Mouse (Mus musculus) duodenum, adult 2 months (tissue): Measurements from ENCODE around the gene Akap10. TPM values are rescaled to one million over a fixed set of nuclear protein-coding genes. Genes with fewer than 3 reads are reported as not detected.

Experiments used
- polyA plus RNA-seq: library from polyadenylated mRNA; depleted of rRNA; stranded (reverse); fragments of >200 nt; gene quantifications from 2 replicates; pipeline ENCODE4 v1.2.3, GENCODE M21; 2012; ENCODE audit warnings: low replicate concordance; rRNA removed

Gene Akap10
- polyA plus RNA-seq = 4.8 and 6.5 TPM in 2 replicates

GRCm38 (mm10) chr11:61930098-61930517, at the start of gene Akap10:
Gene Akap10 (minus strand): TSS chr11:61930252.

GRCm38 (mm10) chr11:61956572-61957295, 26.7 kb upstream of the Akap10 start, which contains the start of gene Specc1:
Gene Specc1 (plus strand): TSS chr11:61956763.

DNA sequence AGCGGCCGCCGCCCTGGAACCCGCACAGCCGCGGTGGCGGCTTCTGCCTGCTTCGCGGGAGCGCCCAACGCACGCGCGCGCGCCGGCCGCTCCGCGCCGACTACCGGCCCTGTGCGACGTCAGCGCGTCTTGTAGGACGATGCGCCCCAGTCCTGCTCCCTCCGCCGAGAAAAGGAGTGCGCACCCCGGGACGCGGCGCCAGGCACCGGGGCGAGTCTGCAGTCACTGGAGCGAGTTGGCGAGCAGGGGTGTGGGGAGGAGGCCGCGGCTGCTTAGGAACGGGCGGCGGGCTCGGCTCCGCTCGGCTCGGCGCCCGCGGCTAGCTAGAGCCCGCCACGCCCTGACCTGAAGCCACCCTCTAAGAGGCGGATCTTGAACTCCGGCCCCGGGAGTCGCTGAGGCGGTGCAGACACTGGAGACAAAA, 75.1 kb downstream of the Akap10 start, which contains the start of gene Ulk2:
Gene Ulk2 (minus strand): TSS at position 86 of the 424 bp plus-strand sequence.

Other genes starting within 250 kb of the Akap10 start
- gene Fam83g, start 246.2 kb downstream of the Akap10 start, polyA plus RNA-seq = 16.4 and 33.2 TPM in 2 replicates
- gene Slc5a10, start 209.4 kb downstream of the Akap10 start, polyA plus RNA-seq = 0.09 TPM in 1 of 2 replicates, not detected in the other
- 4.3 and 5.8 TPM in 2 replicates for gene Prpsap2, start 168.2 kb downstream of the Akap10 start, polyA plus RNA-seq
- 12.8 and 14.3 TPM in 2 replicates for gene Ulk2, start 75.2 kb downstream of the Akap10 start, polyA plus RNA-seq
- gene Specc1, start 26.5 kb upstream of the Akap10 start, polyA plus RNA-seq = 7.4 and 7.8 TPM in 2 replicates